Comparison of ENCODE assay signal across 10 mouse cellular contexts in the genomic region with DNA sequence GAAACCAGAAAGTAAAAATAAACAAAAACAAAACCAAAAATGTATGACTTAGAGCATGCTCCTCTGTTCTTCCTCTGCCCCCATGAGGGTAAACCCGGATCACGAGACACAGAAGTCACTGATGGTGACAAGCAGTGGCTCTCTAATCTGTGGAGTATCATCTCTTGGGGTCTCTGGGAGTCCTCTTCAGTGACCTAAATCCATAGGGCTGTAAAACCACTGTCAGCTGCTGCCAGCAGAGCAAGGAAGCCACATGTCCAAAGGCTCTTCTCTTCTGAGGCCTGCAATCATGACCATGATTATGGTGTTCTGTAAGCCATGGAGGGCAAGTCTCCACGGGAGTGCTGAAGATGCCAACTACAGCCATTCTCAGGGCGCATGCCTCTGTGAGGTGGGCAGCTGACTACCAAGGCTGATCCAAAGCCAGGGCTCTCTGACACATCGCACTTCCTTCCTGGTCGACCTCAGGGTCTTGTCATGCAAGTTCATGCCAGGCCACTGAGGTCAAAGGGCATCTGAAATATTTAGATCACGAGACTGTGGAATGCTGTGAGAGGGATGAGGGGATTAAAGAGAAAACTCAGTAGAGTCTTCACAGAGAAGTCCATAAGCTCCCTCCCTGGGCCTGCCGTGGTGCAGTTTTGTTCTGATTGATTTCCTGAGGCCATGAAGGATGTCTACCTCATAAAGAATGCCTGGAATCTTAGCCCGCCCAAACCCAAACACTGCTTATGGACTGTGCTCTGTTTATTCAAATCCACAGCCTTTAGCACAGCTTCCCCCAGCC.
DNase-seq lines count a peak whose midpoint lies in the region; ATAC-seq lines count a peak whose summit lies in the region.
"Had no signal": no experiment of that assay in that cellular context is flagged by ENCODE, and none has a peak within 500 bp of the region (broad histone marks: within the 10 kb centered on the region; RNA-seq: fewer than 3 reads in every experiment).

No protein-coding gene starts in this region.

- H3K4me3 ChIP-seq in liver, embryonic 13.5 days (replicated peaks), result no peak overlapping the region
- H3K4me3 ChIP-seq in liver, embryonic 12.5 days, result no peak overlapping the region
- no peak overlapping the region for H3K4me3 ChIP-seq in intestine, embryonic 16.5 days (ENCODE audit: low read length)
- H3K4me3 ChIP-seq in limb, embryonic 15.5 days, result no peak overlapping the region

- no peaks in the 10 kb centered on the region for H3K36me3 ChIP-seq in liver, embryonic 13.5 days
- no peaks in the 10 kb centered on the region for H3K36me3 ChIP-seq in liver, embryonic 12.5 days
- no peaks in the 10 kb centered on the region for H3K36me3 ChIP-seq in intestine, embryonic 16.5 days (ENCODE audit: control insufficient read depth, insufficient read depth, low read length)
- H3K36me3 ChIP-seq in limb, embryonic 15.5 days, result no peaks in the 10 kb centered on the region

- peak; percentile 23; the same call in 1 of the 2 replicates for ATAC-seq in liver, embryonic 13.5 days (ENCODE audit: low read depth)
- ATAC-seq in liver, embryonic 12.5 days, result no peak
- ATAC-seq in intestine, embryonic 16.5 days, result peak; percentile 77
- ATAC-seq in limb, embryonic 15.5 days (ENCODE audit: insufficient number of reproducible peaks, low FRiP score, low TSS enrichment, low read depth), result 0 out of 2 replicates have a peak, but pooled peaks have one; percentile 30
- ATAC-seq in megakaryocyte progenitor cell, adult 5-6 weeks (replicated peaks; ENCODE audit: poor library complexity), result no peak
- ATAC-seq: hindbrain, embryonic 16.5 days had no signal

- no peak overlapping the region for H3K9ac ChIP-seq in liver, embryonic 13.5 days
- H3K9ac ChIP-seq in liver, embryonic 12.5 days, result no peak overlapping the region
- H3K9ac ChIP-seq in intestine, embryonic 16.5 days (ENCODE audit: low read depth, low read length), result no peak overlapping the region
- H3K9ac ChIP-seq in limb, embryonic 15.5 days, result no peak overlapping the region

- H3K4me2 ChIP-seq in liver, embryonic 13.5 days, result no peak overlapping the region
- H3K4me2 ChIP-seq in liver, embryonic 12.5 days, result no peak overlapping the region
- no peak overlapping the region for H3K4me2 ChIP-seq in intestine, embryonic 16.5 days (ENCODE audit: low read depth, low read length)
- H3K4me2 ChIP-seq in limb, embryonic 15.5 days, result no peak overlapping the region

- no peak for DNase-seq in liver, embryonic 13.5 days
- peak; percentile 70 for DNase-seq in embryo, embryonic 10 days (ENCODE audit: low spot score)
- DNase-seq in frontal cortex, postnatal 25 days (ENCODE audit: low spot score in 2 of 2), result no peak
- no peak for DNase-seq in right cerebral cortex, postnatal 14 days
- DNase-seq: cerebellum, postnatal 25 days had no signal

- no peaks in the 10 kb centered on the region for H3K27me3 ChIP-seq in liver, embryonic 13.5 days
- H3K27me3 ChIP-seq in liver, embryonic 12.5 days (replicated peaks), result no peaks in the 10 kb centered on the region
- no peaks in the 10 kb centered on the region for H3K27me3 ChIP-seq in intestine, embryonic 16.5 days (replicated peaks; ENCODE audit: control insufficient read depth, insufficient read depth, low read length)
- no peaks in the 10 kb centered on the region for H3K27me3 ChIP-seq in limb, embryonic 15.5 days

- peaks cover 7% of the 10 kb centered on the region; the same call in 1 of the 2 replicates for H3K4me1 ChIP-seq in liver, embryonic 13.5 days (replicated peaks)
- peaks cover 5% of the 10 kb centered on the region; the same call in 1 of the 2 replicates for H3K4me1 ChIP-seq in liver, embryonic 12.5 days
- H3K4me1 ChIP-seq in intestine, embryonic 16.5 days (ENCODE audit: control insufficient read depth, insufficient read depth, low read length), result peaks cover 9% of the 10 kb centered on the region; the same call in 1 of the 2 replicates
- H3K4me1 ChIP-seq in limb, embryonic 15.5 days, result peaks cover 13% of the 10 kb centered on the region

- H3K27ac ChIP-seq in liver, embryonic 13.5 days, result no peak overlapping the region; the same call in 1 of the 2 replicates
- H3K27ac ChIP-seq in liver, embryonic 12.5 days, result no peak overlapping the region
- H3K27ac ChIP-seq in intestine, embryonic 16.5 days (ENCODE audit: low read length), result peak overlapping the region; percentile 23; the same call in 1 of the 2 replicates
- H3K27ac ChIP-seq in limb, embryonic 15.5 days, result peak overlapping the region; percentile 59; the same call in 1 of the 2 replicates

- WGBS in liver, embryonic 13.5 days (ENCODE audit: insufficient replicate concordance), result 46% methylated on average over 9 of the region's 9 CpGs
- WGBS in liver, embryonic 12.5 days (ENCODE audit: insufficient replicate concordance), result 63% methylated on average over 9 of the region's 9 CpGs
- WGBS in intestine, embryonic 16.5 days, result 45% methylated on average over 9 of the region's 9 CpGs
- WGBS in limb, embryonic 15.5 days, result 61% methylated on average over 9 of the region's 9 CpGs

- no peaks in the 10 kb centered on the region for H3K9me3 ChIP-seq in liver, embryonic 13.5 days (replicated peaks)
- H3K9me3 ChIP-seq in liver, embryonic 12.5 days (replicated peaks), result no peaks in the 10 kb centered on the region
- H3K9me3 ChIP-seq in intestine, embryonic 16.5 days (ENCODE audit: control insufficient read depth, low read length), result no peaks in the 10 kb centered on the region
- no peaks in the 10 kb centered on the region for H3K9me3 ChIP-seq in limb, embryonic 15.5 days

Comparison
In these comparisons a context has a peak if more than half of its experiments do, and no peak if none do; other contexts are left out.
1. ATAC-seq: peak in liver, embryonic 13.5 days (single experiment), intestine, embryonic 16.5 days (single experiment) and limb, embryonic 15.5 days (single experiment); none in liver, embryonic 12.5 days (single experiment) and megakaryocyte progenitor cell, adult 5-6 weeks (single experiment).
2. H3K27ac ChIP-seq: peak in intestine, embryonic 16.5 days (single experiment) and limb, embryonic 15.5 days (single experiment); none in liver, embryonic 13.5 days (single experiment) and liver, embryonic 12.5 days (single experiment).